In genomic region chr15:99526681-99527080, GRCm38 (mm10) we compare ENCODE assay signal across 12 mouse cellular contexts. TPM values are rescaled to one million over a fixed set of nuclear protein-coding genes. Genes with fewer than 3 reads are reported as not detected.
DNase-seq lines count a peak whose midpoint lies in the region; ATAC-seq lines count a peak whose summit lies in the region.
"Had no signal": no experiment of that assay in that cellular context is flagged by ENCODE, and none has a peak within 500 bp of the region (broad histone marks: within the 10 kb centered on the region; RNA-seq: fewer than 3 reads in every experiment).

No protein-coding gene starts in this region.

- H3K4me1 ChIP-seq in hindbrain, embryonic 13.5 days (replicated peaks) = peaks cover 26% of the 10 kb centered on the region
- 0 out of 2 replicates have a peak, but pooled peaks cover 2% of the 10 kb centered on the region for H3K4me1 ChIP-seq in hindbrain, embryonic 11.5 days (replicated peaks; ENCODE audit: control insufficient read depth, insufficient read depth, low read length)
- peaks cover 18% of the 10 kb centered on the region for H3K4me1 ChIP-seq in midbrain, embryonic 14.5 days (ENCODE audit: control insufficient read depth, insufficient read depth, low read length)
- no peaks in the 10 kb centered on the region; the same call in 1 of the 2 replicates for H3K4me1 ChIP-seq in liver, embryonic 11.5 days (replicated peaks; ENCODE audit: control insufficient read depth, insufficient read depth, low read length)

- no peak for ATAC-seq in hindbrain, embryonic 13.5 days (ENCODE audit: low FRiP score)
- ATAC-seq in hindbrain, embryonic 11.5 days (ENCODE audit: low FRiP score) = no peak
- ATAC-seq in midbrain, embryonic 14.5 days (ENCODE audit: low FRiP score, low TSS enrichment) = no peak
- ATAC-seq in liver, embryonic 11.5 days (replicated peaks; ENCODE audit: low FRiP score) = no peak
- ATAC-seq: intestine, embryonic 16.5 days had no signal

- H3K9me3 ChIP-seq in hindbrain, embryonic 13.5 days = no peaks in the 10 kb centered on the region
- H3K9me3 ChIP-seq in hindbrain, embryonic 11.5 days (ENCODE audit: control insufficient read depth, low read length) = no peaks in the 10 kb centered on the region
- H3K9me3 ChIP-seq in midbrain, embryonic 14.5 days (ENCODE audit: control insufficient read depth, low read length) = no peaks in the 10 kb centered on the region
- no peaks in the 10 kb centered on the region for H3K9me3 ChIP-seq in liver, embryonic 11.5 days (ENCODE audit: control insufficient read depth, low read length)

- DNase-seq in hindbrain, embryonic 11.5 days (ENCODE audit: low spot score) = no peak
- DNase-seq in cerebellum, adult 9-10 months = peak; percentile 84
- peak; percentile 62 to 83 for DNase-seq in layer of hippocampus, adult 18-20 months (ENCODE audit: low spot score in 2 of 2)
- peak; percentile 24 for DNase-seq in midbrain, embryonic 14.5 days
- no peak for DNase-seq in testis, postnatal 10 days (ENCODE audit: low spot score)
- no peak for DNase-seq in liver, embryonic 11.5 days (ENCODE audit: low spot score)
- no peak for DNase-seq in urinary bladder, postnatal 4 days (ENCODE audit: low spot score in 2 of 2)
- DNase-seq: heart, adult 18-20 months had no signal

- 58% methylated on average over 2 of the region's 2 CpGs for WGBS in hindbrain, embryonic 13.5 days
- 67% methylated on average over 2 of the region's 2 CpGs for WGBS in hindbrain, embryonic 11.5 days
- WGBS in midbrain, embryonic 14.5 days = 61% methylated on average over 2 of the region's 2 CpGs
- WGBS in liver, embryonic 11.5 days = 57% methylated on average over 2 of the region's 2 CpGs

- 0 out of 2 replicates have a peak overlapping the region, but pooled peaks have one; percentile 36 for H3K4me3 ChIP-seq in hindbrain, embryonic 13.5 days
- H3K4me3 ChIP-seq in hindbrain, embryonic 11.5 days (ENCODE audit: low read depth, low read length) = no peak overlapping the region
- H3K4me3 ChIP-seq in midbrain, embryonic 14.5 days (replicated peaks; ENCODE audit: low read depth, low read length) = 0 out of 2 replicates have a peak overlapping the region, but pooled peaks have one; percentile 33
- no peak overlapping the region for H3K4me3 ChIP-seq in liver, embryonic 11.5 days (ENCODE audit: low read depth, low read length)

- H3K36me3 ChIP-seq in hindbrain, embryonic 13.5 days = no peaks in the 10 kb centered on the region
- H3K36me3 ChIP-seq in hindbrain, embryonic 11.5 days (ENCODE audit: control insufficient read depth, insufficient read depth, low read length) = no peaks in the 10 kb centered on the region
- no peaks in the 10 kb centered on the region for H3K36me3 ChIP-seq in midbrain, embryonic 14.5 days (ENCODE audit: control insufficient read depth, insufficient read depth, low read length)
- H3K36me3 ChIP-seq in liver, embryonic 11.5 days (ENCODE audit: control insufficient read depth, insufficient read depth, low read length) = no peaks in the 10 kb centered on the region

- no peak overlapping the region for H3K27ac ChIP-seq in hindbrain, embryonic 13.5 days
- H3K27ac ChIP-seq in hindbrain, embryonic 11.5 days (ENCODE audit: low read depth, low read length) = no peak overlapping the region
- H3K27ac ChIP-seq in midbrain, embryonic 14.5 days (replicated peaks; ENCODE audit: low read depth, low read length) = no peak overlapping the region
- no peak overlapping the region for H3K27ac ChIP-seq in liver, embryonic 11.5 days (ENCODE audit: low read depth, low read length)

- H3K9ac ChIP-seq in hindbrain, embryonic 13.5 days = no peak overlapping the region
- no peak overlapping the region for H3K9ac ChIP-seq in hindbrain, embryonic 11.5 days (ENCODE audit: low read depth, low read length)
- no peak overlapping the region for H3K9ac ChIP-seq in midbrain, embryonic 14.5 days (replicated peaks; ENCODE audit: low read length)
- no peak overlapping the region for H3K9ac ChIP-seq in liver, embryonic 11.5 days (ENCODE audit: low read depth, low read length)

- H3K27me3 ChIP-seq in hindbrain, embryonic 13.5 days = 0 out of 2 replicates have a peak, but pooled peaks cover 15% of the 10 kb centered on the region
- no peaks in the 10 kb centered on the region for H3K27me3 ChIP-seq in hindbrain, embryonic 11.5 days (ENCODE audit: control insufficient read depth, insufficient read depth, low read length)
- H3K27me3 ChIP-seq in midbrain, embryonic 14.5 days (ENCODE audit: control insufficient read depth, insufficient read depth, low read length) = no peaks in the 10 kb centered on the region
- peaks cover 24% of the 10 kb centered on the region for H3K27me3 ChIP-seq in liver, embryonic 11.5 days (replicated peaks; ENCODE audit: control insufficient read depth, insufficient read depth, low read length)

- H3K4me2 ChIP-seq in hindbrain, embryonic 13.5 days = peak overlapping the region; percentile 63
- no peak overlapping the region for H3K4me2 ChIP-seq in hindbrain, embryonic 11.5 days (replicated peaks; ENCODE audit: low read depth, low read length)
- H3K4me2 ChIP-seq in midbrain, embryonic 14.5 days (ENCODE audit: low read length) = peak overlapping the region; percentile 57
- H3K4me2 ChIP-seq in liver, embryonic 11.5 days = no peak overlapping the region

RNA-seq across cellular contexts. Expression of gene Faim2, which starts 1.3 kb away (rescaled TPM):
- 16.5 and 16.6 TPM in 2 replicates for polyA plus RNA-seq in hindbrain, embryonic 13.5 days (2015; fragmentation: Nextera tagmentation; extraction: Ambion mirVana)
- 0.97 and 2.3 TPM in 2 replicates for polyA plus RNA-seq in hindbrain, embryonic 11.5 days (2014; fragmentation: Nextera tagmentation; extraction: Ambion mirVana)
- 100 to 1,000 TPM; 421 to 452 TPM for total RNA-seq in layer of hippocampus, adult 18-20 months (2021)
- polyA plus RNA-seq in midbrain, embryonic 14.5 days (2014; fragmentation: Nextera tagmentation; extraction: Ambion mirVana) = 17.9 and 19.0 TPM in 2 replicates
- 0.19 and 0.22 TPM in 2 replicates for polyA plus RNA-seq in liver, embryonic 11.5 days (2014; fragmentation: Nextera tagmentation; extraction: Ambion mirVana)

RNA-seq across cellular contexts. Expression of gene Bcdin3d, which starts 52.2 kb away (rescaled TPM):
- 22.6 and 23.4 TPM in 2 replicates for polyA plus RNA-seq in hindbrain, embryonic 13.5 days (2015; fragmentation: Nextera tagmentation; extraction: Ambion mirVana)
- polyA plus RNA-seq in hindbrain, embryonic 11.5 days (2014; fragmentation: Nextera tagmentation; extraction: Ambion mirVana) = 17.1 and 18.1 TPM in 2 replicates
- total RNA-seq in layer of hippocampus, adult 18-20 months (2021) = 1 to 10 TPM; 5.0 TPM
- 23.0 and 24.6 TPM in 2 replicates for polyA plus RNA-seq in midbrain, embryonic 14.5 days (2014; fragmentation: Nextera tagmentation; extraction: Ambion mirVana)
- polyA plus RNA-seq in liver, embryonic 11.5 days (2014; fragmentation: Nextera tagmentation; extraction: Ambion mirVana) = 10.5 and 12.1 TPM in 2 replicates

RNA-seq across cellular contexts. Expression of gene Aqp2, which starts 52.2 kb away (rescaled TPM):
- not detected in 2 replicates for polyA plus RNA-seq in hindbrain, embryonic 13.5 days (2015; fragmentation: Nextera tagmentation; extraction: Ambion mirVana)
- polyA plus RNA-seq in hindbrain, embryonic 11.5 days (2014; fragmentation: Nextera tagmentation; extraction: Ambion mirVana) = not detected in 2 replicates
- not detected for total RNA-seq in layer of hippocampus, adult 18-20 months (2021)
- not detected in 2 replicates for polyA plus RNA-seq in midbrain, embryonic 14.5 days (2014; fragmentation: Nextera tagmentation; extraction: Ambion mirVana)
- not detected in 2 replicates for polyA plus RNA-seq in liver, embryonic 11.5 days (2014; fragmentation: Nextera tagmentation; extraction: Ambion mirVana)
- total RNA-seq: CH12.LX; heart, adult 18-20 months; layer of hippocampus, postnatal 14 days had no signal
- polyA plus RNA-seq: intestine, embryonic 16.5 days had no signal

Comparison
In these comparisons a context has a peak if more than half of its experiments do, and no peak if none do; other contexts are left out.
1. H3K4me2 ChIP-seq: peak in hindbrain, embryonic 13.5 days (single experiment) and midbrain, embryonic 14.5 days (single experiment); none in hindbrain, embryonic 11.5 days (single experiment) and liver, embryonic 11.5 days (single experiment).
2. H3K4me3 ChIP-seq: peak in hindbrain, embryonic 13.5 days (single experiment) and midbrain, embryonic 14.5 days (single experiment); none in hindbrain, embryonic 11.5 days (single experiment) and liver, embryonic 11.5 days (single experiment).
3. DNase-seq: peak in cerebellum, adult 9-10 months (single experiment), layer of hippocampus, adult 18-20 months (2 of 2) and midbrain, embryonic 14.5 days (single experiment); none in hindbrain, embryonic 11.5 days (single experiment), testis, postnatal 10 days (single experiment), liver, embryonic 11.5 days (single experiment) and urinary bladder, postnatal 4 days (0 of 2).